Mouse (Mus musculus) right cerebral cortex, postnatal 14 days (tissue): Measurements from ENCODE around the gene Ptger3.

Experiments used
- DNase-seq: peaks from one replicate; pipeline ENCODE4 v3.0.0; 2022

The Ptger3 gene

GRCm38 (mm10) chr3:157566725-157567565 is at the start of gene Ptger3:
Ptger3 (plus strand) TSS chr3:157566892.
- DNase-seq, result peak; percentile 59

GRCm38 (mm10) chr3:157517992-157518391 is 48.7 kb upstream of the Ptger3 start:
- peak; percentile 11 for DNase-seq

GRCm38 (mm10) chr3:157520433-157520832 is 46.3 kb upstream of the Ptger3 start:
- DNase-seq, result peak; percentile 67

GRCm38 (mm10) chr3:157523834-157524233 is 42.9 kb upstream of the Ptger3 start:
- no peak for DNase-seq

- no peak for DNase-seq
Observed at GRCm38 (mm10) chr3:157531585-157531984, 35.1 kb upstream of the Ptger3 start.

GRCm38 (mm10) chr3:157533964-157534785 is 32.5 kb upstream of the Ptger3 start, which contains the start of gene Zranb2:
Zranb2 (plus strand) TSS chr3:157534160.
- peak; percentile 97 for DNase-seq

GRCm38 (mm10) chr3:157534786-157535415 is 31.8 kb upstream of the Ptger3 start:
- DNase-seq, result no peak

GRCm38 (mm10) chr3:157549323-157549722 is 17.4 kb upstream of the Ptger3 start:
- no peak for DNase-seq

GRCm38 (mm10) chr3:157549758-157550600 is 16.7 kb upstream of the Ptger3 start:
- no peak for DNase-seq

GRCm38 (mm10) chr3:157565196-157565595 is 1.5 kb upstream of the Ptger3 start:
- DNase-seq, result no peak

GRCm38 (mm10) chr3:157567566-157568132 is 957 bp downstream of the Ptger3 start:
- no peak for DNase-seq

GRCm38 (mm10) chr3:157572011-157572410 is 5.3 kb downstream of the Ptger3 start:
- no peak for DNase-seq

- no peak for DNase-seq
Observed at GRCm38 (mm10) chr3:157575441-157576342, 9.0 kb downstream of the Ptger3 start.

- no peak for DNase-seq
Observed at GRCm38 (mm10) chr3:157576343-157576722, 9.6 kb downstream of the Ptger3 start.

GRCm38 (mm10) chr3:157576862-157577261 is 10.2 kb downstream of the Ptger3 start:
- DNase-seq, result no peak

- DNase-seq, result no peak
Observed at GRCm38 (mm10) chr3:157578469-157579170, 11.9 kb downstream of the Ptger3 start.

- DNase-seq, result no peak
Observed at GRCm38 (mm10) chr3:157579376-157579775, 12.7 kb downstream of the Ptger3 start.

- DNase-seq, result no peak
Observed at GRCm38 (mm10) chr3:157580299-157580698, 13.6 kb downstream of the Ptger3 start.

- no peak for DNase-seq
Observed at GRCm38 (mm10) chr3:157581755-157582154, 15.1 kb downstream of the Ptger3 start.
